Mouse (Mus musculus) testis, postnatal 10 days (tissue): ENCODE measurements at regions not wholly inside any gene's neighbourhood (a gene's known extent, or its start where the extent isn't known, plus 50 kb on each side); places are given as distances from the start of the nearest gene placed in this dataset.

Experiments
- DNase-seq: peaks from one replicate; pipeline ENCODE4 v3.0.0; 2021; ENCODE audit warnings: low spot score

DNA sequence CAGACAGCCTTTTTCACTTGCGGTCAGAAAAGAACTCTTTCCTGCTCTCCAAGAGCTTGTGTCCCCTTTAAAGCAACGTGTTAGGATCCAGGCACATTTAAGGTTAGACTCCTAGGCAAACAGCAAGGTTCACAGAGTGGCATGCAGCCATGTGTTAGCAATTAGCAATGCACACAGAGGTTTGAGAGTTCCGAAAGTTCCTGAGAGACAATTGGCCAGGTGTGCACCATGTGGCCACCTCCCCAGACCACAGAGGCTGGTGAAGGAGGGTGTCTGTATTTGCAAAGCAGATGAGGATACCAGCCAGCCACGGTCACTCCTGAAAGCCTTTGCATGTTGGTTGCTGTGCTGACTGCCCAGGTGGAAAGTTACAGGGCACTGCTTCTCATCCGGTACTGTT is 240.6 kb downstream of the H2al1j start:
- no peak for DNase-seq

DNA sequence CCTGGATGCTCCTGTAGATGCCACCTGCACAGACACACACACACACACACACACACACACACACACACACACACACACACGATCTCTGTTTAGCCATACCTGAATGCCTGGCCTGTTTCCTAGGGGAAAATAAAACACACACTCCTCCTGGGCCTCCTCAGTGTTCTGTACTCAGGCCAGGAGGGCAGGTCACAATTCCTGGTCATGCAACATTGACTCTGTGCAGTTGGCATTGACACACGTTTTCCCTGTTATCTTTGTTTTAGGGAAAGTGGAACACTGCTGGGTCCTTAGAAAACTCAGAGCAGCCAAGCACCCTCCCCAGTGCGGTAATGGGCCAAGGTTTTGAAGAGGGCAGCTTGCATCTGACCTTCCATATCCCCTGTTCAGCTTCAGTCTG is 246.7 kb downstream of the H2al1j start:
- no peak for DNase-seq

DNA sequence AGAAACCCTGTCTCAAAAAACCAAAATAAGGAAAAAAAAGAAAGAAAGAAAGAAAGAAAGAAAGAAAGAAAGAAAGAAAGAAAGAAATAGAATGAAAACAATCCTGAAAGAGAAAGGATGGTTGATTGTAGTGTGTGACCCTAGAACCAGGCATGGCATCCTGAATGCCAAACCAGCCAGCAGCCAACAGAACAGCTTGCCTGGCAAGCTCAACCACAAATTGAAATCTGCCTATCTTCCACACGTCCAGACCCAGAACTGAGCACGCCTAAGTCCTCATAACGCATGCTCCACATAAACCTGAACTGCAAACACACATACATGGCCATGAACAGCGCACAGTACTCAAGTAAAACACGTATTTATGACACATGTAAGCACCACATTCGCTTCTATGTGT is 247.9 kb downstream of the H2al1j start:
- no peak for DNase-seq

DNA sequence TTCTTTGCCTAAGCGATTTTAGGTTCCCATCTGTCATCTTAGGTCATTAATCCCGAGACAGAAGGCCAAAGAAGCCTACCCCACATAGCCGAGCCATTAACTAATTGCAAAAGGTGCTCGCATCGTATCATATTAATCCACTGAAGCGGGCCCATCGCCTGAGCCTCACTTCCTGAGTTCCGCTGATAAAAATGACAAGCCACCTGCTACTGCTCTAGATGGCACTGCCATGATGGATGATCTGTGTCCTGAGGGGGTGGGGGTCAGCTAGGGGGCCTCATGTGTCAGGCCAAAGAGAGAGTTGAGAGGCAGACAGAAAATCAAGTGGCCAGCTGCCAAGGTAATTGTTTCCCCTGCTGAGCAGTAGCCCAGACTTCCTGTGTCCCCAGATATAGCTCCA is 248.7 kb downstream of the H2al1j start:
- no peak for DNase-seq

DNA sequence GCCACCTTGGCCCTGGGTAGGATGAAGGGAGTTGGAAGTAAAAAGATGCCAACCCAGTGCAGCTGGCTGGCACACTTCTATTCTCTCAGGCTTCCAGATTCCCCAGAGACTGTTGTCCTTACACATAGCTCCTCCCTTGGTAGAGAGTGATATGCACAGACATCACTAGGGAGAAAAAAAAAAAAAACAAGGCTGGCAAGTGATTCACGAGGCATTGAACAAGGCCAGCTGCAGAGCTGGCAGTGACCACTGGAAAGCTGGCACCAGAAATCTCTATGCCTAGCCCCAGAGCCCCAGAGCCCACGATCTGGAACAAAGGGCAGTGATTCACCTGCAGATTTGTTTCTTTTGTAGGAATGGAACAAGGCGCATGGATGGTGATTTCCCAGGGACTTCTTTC is 249.7 kb downstream of the H2al1j start:
- no peak for DNase-seq

DNA sequence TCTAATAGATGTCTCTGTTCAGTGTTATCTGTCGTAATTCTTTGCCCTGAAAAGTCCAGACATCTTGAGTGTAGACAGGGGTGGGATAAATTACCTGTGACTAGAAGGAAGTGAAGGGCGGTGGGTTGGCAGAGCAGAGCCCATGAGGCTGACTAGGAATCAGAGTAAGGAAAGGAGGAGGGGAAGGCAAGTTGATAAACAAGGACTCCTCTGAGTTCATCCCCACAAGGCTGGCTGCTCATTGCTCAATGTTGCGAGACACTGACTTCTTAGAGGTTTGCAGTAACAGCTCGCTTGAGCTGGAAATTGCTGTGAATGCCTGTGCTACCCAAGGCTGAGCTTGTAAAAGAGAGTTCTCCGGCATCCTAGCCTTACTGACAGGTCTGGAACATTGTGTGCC is 257.7 kb downstream of the H2al1j start:
- no peak for DNase-seq

DNA sequence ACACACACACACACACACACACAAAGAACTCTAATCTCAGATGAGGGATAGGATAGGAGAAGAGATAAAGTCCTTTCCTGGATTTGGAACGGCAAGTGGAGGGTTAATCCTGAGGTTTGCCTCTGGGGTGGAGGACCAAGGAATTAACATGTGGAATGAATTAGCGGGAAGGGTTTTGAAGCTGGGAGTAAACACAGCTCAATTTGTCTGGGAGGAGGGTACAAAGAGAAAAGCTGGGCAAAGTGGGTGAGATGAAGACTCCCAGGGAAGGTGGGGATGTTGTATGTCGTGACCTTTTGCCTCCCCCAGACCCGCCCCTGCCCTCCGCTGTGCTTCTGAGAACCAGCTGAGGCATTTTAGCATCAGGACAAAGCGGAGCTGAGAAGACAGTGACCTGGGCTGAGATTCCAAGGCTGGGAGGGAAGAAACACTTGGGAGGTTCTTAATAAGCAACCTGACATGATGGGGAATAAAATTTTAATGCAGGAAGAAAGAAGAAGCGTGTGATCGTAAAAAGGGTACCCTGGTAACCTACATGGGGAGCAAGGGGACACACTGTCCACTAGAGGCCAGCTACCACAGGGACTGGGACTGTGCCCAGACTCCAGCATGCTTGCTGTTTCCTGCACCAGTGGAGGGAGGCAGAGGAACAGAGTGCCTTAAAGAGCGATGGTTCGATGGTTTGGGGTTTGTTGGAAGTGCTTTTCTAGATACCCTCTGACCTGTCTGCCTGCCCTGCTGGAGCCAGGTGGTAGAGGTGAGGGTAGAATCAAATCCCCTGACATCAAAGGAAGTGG is 264.0 kb downstream of the H2al1j start:
- DNase-seq = peak; percentile 35

DNA sequence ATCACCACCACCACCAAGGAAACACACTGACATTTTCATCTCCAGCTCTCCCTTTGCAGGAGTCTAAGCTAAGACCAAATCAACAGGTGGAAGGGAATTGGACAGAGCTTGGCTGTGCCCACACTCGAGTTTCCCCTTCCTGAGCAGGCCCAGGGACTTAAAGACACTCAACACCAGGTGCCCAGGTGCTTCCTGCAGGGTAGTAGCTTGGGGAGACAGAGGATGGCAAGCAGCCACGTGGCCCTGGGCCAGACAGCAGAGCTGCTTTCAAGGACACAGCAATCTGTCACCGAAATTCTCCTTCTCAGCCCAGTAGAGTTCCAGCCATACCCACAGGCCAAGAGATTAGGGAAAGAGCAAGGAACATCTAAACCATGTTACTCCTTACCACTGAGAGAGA is 266.9 kb downstream of the H2al1j start:
- peak; percentile 37 for DNase-seq

DNA sequence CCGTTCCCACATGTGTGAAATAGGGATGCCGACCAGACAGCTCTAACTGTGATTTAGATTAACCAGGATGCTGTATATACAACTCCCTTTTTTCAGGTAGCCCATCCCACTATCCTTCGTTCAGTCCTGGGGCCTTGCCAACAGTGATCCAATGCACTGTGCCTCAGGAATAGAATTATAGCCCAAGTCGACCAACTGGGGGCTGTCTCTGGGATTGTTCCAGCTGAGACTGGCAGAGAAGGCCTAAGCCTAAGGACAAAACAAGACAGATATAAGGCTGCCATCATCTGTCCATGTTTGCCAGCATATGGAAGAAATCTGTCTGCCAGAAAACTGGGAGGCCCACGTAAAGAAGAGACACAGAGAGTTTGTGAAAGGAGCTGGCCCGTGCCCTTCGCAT is 269.9 kb downstream of the H2al1j start:
- no peak for DNase-seq

DNA sequence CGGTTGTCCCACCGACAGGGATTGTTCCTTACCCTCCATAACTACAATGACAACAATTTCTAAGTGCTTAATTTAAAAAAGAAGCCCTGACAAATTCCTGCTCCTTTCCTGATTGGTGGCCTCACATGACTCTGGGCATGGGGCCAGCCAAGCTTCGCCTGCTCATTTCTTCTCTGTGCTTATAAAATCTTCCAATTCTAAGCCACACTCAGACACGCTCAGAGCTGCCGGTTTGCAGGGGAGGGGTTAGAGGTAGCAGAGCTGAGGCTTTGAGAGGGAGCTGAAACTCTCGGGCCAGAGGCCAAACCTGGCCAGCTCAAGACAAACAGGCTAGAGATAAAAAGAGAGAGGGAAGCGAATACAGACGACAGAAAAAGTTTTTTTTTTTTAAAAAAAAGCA is 286.6 kb downstream of the H2al1j start:
- peak; percentile 60 for DNase-seq

DNA sequence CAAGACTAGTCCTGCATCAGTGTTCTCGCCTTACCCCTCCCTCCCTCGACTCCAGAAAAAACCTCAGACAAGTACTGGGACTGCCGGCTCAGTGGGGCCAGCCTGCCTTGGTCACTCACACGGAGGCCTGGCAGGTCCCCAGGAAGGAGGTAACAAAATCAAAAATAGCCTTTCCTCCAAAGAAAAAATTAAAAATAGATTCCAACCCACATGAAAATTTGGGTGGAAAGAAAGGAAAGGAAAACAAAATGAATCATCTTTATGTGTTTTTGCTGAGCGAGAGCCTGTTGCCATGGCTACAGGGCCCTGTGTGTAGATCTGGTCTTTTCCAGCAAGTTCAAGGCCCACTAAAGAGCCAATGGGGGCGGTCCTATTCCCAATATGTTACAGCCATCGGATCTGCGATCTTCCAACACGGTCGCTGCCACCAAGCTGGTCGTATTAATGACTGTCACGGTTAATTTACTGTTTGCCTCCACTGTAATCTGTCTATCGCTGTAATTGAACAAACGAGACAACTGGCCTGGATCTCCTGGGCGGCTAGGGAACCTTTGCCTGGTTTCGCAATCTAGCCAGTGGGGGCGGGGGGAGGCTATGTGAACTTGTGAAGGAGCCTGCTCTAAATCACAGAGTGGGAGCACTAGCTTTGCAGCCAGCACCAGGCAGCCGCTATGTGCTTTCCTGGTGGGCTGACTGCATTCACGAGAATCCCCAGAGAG is 293.6 kb downstream of the H2al1j start:
- peak; percentile 66 for DNase-seq

DNA sequence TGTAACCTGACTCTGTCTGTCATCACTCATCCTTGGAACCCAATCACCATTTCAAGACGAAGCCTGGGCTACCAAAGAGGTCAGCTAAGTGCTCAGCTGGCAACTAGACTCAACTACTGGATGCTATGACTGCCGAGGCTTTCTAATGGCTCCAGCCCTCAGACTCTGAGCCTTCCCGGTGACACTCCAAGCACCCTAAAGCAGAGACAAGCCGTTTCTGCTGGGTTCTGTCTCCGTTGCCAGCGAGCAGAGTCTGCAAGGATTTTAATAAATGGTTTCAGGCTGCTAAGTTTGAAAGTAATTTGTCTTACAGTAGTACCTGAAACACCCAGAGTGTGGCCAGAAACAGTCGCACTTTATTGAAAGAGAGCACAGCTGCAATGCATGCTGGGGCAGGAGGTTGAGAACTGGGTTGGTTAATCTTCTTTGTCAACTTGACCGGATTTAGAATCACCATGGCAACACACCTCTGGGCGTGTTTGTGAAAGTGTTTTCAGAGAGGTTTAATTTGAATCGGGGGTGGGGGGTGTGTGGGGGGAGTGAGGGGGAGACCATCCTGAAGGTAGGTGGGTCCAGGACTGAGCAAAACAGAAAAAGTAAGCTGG is 298.8 kb downstream of the H2al1j start:
- no peak for DNase-seq

DNA sequence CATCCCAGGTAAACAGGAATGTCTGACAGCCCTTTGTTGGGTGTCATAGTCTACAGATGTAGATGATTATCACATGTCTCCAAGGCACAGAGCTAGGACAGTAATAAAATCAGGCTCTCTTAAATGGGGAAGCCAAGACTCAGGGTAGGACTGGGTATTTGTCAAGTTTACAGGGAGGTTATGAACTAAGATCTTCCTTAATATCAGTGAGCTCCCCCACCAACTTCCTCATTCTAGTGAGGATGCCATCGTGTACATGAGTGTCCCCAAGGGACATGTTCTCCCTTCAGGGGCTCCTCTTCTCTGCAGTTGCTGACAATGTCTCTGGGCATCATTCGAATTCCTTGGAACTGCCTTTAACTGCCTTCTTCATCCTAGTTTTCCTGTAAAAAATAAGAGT is 301.7 kb downstream of the H2al1j start:
- no peak for DNase-seq

DNA sequence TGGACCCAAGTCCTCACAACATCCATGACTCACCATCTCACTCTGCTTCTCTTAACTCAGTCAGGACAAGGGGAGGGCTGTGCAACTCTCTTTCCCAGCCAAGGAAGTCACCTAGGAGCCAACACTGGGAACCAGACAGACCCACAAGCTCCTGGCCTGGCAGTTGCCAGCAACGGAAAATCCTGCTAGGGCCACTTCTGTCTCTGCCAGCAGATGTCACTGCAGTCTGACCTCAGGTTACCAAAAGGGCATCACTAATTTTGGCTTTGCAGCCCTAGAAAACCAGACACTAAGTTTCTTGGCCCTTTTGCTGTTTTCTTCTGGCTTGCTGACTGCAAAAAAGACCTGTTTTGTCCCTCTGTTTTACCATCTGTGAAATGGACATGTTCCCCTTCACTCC is 302.3 kb downstream of the H2al1j start:
- peak; percentile 46 for DNase-seq

DNA sequence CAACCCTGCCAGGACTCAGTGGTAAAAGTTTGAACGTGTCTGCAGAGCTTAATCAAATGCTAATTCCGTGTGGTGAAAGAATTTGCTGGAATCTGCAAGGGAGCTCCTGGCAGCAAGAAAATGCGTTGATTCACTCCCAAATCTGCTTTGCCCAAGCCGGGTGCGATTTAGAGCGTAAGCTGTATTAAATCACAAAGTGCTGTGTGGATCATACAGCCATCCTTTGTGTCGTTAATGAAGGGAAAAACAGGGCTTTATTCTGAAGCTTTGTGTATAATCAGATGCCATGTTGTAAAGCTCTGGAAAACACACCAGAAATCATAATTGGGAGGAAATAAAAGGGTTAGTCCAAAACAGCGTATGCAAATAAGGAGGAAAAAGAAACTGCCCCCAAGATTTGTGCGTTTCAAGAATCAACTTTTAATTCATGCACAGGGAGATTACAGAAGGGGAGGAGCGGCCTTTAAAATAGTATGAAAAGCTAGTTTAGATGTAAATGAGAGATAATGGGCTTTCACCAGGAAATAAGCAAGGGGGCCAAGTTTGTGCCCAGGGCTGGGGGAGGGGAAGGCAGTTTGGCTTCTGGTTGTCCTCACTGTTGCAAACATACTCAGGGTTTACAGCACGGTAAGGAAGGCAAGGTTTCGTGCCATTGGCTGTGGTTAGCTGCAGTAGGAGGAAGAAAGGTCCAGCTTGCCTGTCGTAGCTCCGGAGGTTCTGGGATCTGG is 303.7 kb downstream of the H2al1j start:
- no peak for DNase-seq

DNA sequence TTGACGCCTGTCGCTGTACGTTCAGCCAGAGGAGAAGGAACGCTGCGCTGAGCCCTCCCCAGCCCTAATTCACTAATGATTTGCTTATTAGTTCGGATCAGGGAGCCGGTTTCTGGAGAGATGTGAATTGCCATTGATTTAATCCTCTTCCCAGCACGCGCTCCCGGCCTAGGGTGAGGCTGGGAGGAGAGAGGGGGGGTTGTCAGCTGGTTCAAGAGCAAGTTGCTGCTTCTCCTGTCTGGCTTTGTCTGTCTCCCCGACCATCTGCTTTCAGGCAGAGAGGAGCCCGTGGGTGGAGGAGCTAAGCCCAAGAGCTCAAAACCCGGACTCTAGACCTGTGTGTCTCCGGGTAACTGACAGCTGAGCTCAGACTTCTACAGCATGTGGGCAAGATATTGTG is 304.4 kb downstream of the H2al1j start:
- no peak for DNase-seq

DNA sequence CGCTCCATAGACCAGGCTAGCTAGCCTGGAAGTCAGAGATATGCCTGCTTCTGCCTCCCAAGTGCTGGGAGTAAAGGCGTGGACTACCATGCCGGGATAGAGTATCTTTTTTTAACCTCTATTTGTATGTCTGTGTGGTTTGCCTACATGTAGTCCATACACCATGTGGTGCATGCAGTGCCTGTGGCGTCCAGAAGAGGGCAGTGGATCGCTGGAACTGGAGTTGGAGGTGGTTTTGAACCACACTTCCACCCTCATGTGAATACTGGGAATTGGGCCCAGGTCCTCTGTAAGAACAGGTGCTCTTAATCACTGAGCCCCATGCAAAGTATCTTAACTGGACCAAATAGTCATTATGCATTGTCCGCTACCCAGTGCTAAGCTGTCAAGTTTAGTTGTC is 306.2 kb downstream of the H2al1j start:
- no peak for DNase-seq

DNA sequence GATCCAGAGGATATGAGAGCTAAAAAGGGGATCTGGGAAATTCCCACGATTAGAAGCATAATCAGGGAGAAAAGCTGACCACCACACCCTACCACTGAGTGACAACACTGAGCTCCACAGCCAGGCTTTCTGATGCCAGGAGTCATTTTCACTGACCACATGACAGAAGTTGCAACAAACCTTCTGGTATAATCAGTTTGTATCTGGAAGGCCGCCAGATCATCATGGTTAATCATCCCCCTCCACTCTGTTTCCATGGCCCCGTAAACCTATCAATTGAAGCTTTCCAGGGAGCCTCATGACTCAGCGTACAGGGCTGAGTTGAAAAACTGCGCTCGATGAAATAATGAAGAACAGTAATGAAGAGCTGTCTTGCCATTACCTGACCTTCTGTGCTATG is 316.9 kb downstream of the H2al1j start:
- no peak for DNase-seq

DNA sequence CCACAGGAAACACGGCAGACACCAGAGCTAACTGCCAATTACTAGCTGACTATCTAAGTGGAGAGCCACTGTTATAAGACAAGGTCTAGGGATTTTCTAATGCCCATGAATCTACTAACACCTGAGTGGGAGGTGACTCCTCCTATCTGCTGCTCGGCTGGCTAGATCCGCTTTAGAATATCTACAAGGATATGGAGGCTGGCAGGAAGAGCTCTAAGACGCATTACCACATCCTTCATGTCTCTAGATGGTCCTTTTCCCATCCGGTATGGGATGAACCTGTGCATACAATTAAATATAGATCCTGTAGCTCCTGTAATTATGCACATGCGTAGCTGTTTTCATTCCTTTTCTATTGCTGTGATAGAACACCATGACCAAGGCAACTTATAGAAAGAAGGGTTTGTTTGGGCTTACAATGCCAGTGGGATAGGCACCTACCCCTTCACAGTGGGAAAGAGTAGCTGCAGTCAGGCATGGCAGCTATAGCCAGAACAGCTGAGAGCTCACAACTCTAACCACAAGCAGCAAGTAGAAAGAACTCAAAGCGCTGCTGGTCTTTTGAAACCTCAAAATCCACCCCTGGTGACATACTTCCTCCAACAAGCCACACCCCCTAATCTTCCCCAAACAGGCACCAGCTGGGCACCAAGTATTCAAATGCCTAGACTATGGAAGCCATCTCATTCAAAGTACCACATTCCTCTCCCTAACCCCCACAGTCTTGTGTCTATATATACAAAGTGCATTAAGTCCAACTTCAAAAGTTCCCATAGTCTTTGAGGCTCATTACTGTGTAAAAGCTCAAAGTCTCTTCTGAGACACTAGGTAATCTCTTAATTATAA is 319.3 kb downstream of the H2al1j start:
- DNase-seq = no peak

DNA sequence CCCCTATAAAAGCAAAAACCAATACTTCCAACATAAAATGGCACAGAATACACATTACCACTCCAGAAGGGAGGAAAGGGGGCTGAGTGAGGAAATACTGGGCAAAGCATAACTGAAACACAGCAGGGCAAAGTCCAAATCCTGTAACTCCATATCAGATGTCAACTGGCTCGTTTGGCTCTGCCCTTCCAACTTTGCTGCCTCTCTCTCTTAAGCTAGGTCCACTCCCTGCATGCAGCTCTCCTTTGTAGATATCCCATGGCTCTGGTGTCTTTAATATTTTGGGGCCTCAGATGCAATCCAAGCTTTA is 319.9 kb downstream of the H2al1j start:
- DNase-seq = no peak

DNA sequence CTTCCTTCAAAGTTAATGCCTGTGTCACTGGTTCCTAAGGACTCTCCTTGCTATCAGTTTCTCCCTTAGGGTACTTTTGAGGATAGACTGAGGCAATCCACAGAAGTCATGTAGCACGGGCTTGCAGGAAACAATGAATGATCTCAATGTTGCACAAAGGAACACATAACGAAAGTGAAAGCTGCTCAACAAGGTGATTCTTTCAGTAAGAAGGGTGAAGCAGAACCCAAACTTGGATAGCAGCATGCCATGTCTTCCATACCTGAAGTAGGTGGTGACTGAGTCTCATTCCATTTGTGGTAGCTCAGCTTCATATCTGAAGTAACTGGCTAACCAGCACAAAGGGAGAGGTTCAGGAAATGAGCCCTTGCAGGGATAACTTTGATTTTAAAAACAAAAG is 325.7 kb downstream of the H2al1j start:
- no peak for DNase-seq

DNA sequence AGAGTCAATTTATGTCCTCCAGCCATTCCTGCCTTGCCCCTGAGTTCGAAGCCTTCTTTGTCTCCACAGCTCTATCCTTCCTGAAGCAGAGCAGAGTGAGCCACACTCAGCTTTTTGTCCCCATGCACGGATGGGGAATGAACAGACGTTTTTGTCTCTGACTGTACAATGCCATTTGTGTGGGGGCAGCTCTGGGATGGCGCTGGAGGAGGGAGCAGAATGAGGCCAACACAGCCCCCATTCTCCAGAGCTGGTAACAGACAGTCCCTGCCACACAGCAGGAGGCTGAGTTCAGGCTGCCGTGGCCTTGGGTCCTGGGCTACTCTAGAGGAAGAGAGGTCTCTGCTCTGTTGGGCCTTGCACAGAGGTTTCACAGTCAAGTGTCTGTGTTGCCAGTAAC is 327.4 kb downstream of the H2al1j start:
- no peak for DNase-seq
